Mouse (Mus musculus) MEL-GATA-1-ER (cell line): ENCODE data around the gene 2210017I01Rik.

Source experiments
- DNase-seq: peaks from one replicate; pipeline ENCODE4 v3.0.0-alpha.2; 2012; ENCODE audit warnings: low read depth; ENCODE audit errors: extremely low read depth

Gene 2210017I01Rik

GRCm38 (mm10) chr3:92607392-92607791, at the start of gene 2210017I01Rik:
TSS of gene 2210017I01Rik (minus strand) at chr3:92607492.
- DNase-seq = no peak

- DNase-seq = no peak
Measured at GRCm38 (mm10) chr3:92656826-92657225, 49.5 kb upstream of the 2210017I01Rik start, which contains the start of gene Lce1b. TSS of gene Lce1b (minus strand) at chr3:92656926.

DNA sequence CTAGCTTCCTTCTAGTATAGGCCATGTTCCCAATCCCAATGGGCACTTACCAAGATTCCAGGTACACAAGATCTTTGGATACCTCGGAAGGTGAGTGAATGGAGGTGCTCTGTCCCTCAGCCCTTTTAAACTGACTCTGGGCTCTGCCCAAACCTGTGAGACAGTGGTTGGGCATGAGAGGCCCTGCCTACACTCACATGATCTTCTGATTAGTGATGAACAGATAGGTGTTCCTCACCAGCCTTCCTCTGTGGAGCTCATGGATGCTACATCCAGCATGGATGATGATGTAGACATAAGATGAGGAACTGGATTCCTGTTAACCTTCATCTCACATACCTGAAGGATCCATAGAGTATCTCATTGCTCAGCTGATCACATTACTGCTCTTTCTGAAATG, 40.9 kb upstream of the 2210017I01Rik start, which contains the start of gene Lce1a1:
TSS of gene Lce1a1 (minus strand) at position 101 of the 400 bp plus-strand sequence.
- no peak for DNase-seq

GRCm38 (mm10) chr3:92639854-92640253, 32.6 kb upstream of the 2210017I01Rik start:
- no peak for DNase-seq

GRCm38 (mm10) chr3:92638653-92638991, 31.3 kb upstream of the 2210017I01Rik start:
- no peak for DNase-seq

- no peak for DNase-seq
Measured at GRCm38 (mm10) chr3:92637745-92638652, 30.7 kb upstream of the 2210017I01Rik start.

DNA sequence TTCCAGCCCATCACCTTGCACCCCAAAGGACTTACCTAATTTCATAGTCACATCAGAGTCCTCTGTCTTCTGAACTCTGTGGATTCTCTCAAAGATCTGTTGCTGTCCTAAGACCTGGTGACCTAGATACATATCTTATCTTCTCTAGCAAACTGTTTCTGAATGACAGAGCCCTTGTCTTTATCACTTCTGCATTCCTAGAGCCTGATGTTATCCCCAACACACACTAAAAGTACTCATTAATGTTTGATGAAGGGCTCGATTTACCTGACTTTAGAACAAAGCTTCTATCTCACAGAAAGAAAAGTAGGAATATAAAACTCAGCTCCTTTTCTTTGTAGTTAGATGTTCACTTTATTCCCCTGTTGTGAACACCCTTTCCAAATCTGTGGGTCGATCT, 14.3 kb upstream of the 2210017I01Rik start, which contains the start of gene Lce6a:
TSS of gene Lce6a (minus strand) at position 101 of the 400 bp plus-strand sequence.
- no peak for DNase-seq

DNA sequence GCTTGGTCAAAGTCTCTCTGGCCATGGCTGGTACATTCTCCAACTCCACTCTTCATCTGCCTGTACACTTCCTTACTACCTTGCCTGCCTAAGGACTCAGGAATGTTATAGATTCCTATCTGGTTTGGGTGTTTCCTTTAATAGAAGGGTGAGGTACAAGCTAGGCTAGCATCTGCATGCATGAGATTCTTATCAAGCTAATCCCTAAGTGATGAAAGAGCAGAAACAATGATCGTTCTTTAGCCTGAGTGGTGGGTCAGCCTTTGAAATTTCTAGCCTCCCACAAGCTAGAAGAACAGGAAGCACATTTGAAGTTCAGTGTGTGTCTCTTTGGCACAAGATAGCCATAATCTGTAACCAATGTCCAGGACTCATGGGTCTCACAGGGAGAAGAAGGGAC, 2.5 kb upstream of the 2210017I01Rik start:
- DNase-seq = no peak

GRCm38 (mm10) chr3:92602169-92602568, 5.1 kb downstream of the 2210017I01Rik start:
- DNase-seq = peak; percentile 4

DNA sequence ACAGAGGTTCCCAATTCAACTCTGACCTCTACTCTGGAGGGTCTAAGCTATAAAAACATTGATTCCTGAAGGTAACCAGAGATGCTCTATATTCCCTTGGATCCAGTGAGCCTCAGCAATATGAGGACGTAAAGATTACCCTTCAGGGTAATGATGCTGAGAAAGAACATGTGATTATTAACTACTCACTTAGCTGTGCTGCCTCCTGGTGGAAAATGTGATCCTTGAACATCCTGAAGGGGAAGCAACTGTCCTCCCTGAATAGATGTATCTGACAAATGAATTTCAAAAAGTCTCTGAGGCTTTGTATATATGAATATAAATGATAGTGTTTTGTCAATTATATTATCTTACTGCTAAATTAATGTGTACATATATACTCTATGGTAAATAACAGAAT, 6.8 kb downstream of the 2210017I01Rik start:
- no peak for DNase-seq

- DNase-seq = no peak
Measured at GRCm38 (mm10) chr3:92599973-92600372, 7.3 kb downstream of the 2210017I01Rik start.

- DNase-seq = no peak
Measured at GRCm38 (mm10) chr3:92598429-92598828, 8.9 kb downstream of the 2210017I01Rik start.

- DNase-seq = no peak
Measured at GRCm38 (mm10) chr3:92588858-92589257, 18.4 kb downstream of the 2210017I01Rik start, which contains the start of gene Smcp. TSS of gene Smcp (minus strand) at chr3:92588997.

- DNase-seq = no peak
Measured at GRCm38 (mm10) chr3:92587190-92587589, 20.1 kb downstream of the 2210017I01Rik start.

DNA sequence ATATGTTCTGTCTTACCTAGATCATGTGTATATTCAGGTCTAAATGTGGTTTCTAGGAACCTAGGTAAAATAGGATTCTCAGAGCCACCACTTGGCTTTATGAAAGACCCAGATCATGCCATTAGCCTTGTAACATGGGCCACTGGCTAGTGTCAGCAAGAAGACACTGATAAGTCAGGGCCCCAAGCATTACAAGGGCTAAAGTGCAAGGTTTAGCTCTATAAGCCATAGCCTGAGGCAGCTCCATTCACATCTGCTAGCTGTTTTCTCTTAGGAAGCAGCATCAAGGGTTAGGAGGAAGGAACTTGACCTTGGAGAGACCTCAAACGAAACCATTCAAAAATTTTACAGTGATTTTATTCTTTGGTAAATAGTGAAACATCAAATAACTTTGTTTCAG, 22.2 kb downstream of the 2210017I01Rik start:
- no peak for DNase-seq

- no peak for DNase-seq
Measured at GRCm38 (mm10) chr3:92583164-92583826, 24.0 kb downstream of the 2210017I01Rik start.

DNA sequence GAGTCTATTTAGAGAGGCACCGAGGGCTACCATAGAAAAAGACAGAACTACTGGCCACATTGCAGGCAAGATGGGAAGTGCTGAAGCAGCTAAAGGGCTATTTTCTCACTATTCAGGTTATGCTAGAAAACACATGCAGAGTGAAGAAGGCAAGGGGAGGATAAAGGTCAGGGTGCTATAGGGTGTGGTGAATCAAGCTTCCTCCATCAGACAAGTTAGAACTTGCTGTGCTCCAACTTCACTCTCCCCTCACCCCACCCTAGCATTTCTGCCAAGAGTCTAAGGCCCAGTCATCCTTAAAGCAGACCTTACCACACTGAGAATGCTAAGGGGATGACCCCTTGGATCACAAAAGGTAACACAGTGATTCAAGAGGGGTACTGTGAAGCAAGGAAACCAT, 27.8 kb downstream of the 2210017I01Rik start:
- no peak for DNase-seq

DNA sequence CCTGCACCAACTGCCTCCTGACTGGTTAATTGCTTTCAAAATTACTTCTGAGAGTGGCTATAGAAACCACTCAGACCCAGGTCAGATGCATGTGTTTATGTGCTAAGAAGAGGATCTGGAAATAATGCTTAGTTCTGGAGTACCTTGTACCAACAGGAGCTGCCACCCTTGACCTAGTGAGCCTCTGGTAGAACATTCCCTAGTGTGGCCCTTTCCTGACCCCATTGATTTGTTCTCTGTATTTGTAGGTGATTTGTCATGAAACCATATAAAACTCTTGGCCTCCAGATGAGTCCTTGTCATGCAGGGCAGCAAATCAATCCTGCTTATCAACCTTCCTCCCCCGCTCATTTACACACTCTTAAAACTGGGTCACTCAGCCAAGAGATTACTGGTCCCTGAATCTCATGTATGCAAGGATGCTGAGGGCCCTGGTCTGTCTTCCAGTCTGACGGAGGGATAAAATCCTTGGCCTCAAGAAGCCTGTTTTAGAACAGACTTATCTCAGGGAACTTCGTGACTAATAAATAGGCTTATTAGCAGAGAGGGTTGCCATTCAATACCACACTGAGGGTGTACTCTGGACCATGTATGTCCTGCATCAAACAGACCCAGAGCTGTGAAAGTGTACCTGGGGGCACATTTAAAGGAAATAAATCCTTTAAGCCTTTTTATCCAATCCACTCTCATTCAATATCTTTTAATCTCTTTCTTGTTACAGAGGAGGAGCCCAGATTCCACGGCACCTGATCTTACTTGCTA, 28.5 kb downstream of the 2210017I01Rik start:
- DNase-seq = no peak

GRCm38 (mm10) chr3:92573449-92574041, 33.7 kb downstream of the 2210017I01Rik start, which contains the start of gene Ivl:
TSS of gene Ivl (minus strand) at chr3:92573735.
- DNase-seq = no peak

DNA sequence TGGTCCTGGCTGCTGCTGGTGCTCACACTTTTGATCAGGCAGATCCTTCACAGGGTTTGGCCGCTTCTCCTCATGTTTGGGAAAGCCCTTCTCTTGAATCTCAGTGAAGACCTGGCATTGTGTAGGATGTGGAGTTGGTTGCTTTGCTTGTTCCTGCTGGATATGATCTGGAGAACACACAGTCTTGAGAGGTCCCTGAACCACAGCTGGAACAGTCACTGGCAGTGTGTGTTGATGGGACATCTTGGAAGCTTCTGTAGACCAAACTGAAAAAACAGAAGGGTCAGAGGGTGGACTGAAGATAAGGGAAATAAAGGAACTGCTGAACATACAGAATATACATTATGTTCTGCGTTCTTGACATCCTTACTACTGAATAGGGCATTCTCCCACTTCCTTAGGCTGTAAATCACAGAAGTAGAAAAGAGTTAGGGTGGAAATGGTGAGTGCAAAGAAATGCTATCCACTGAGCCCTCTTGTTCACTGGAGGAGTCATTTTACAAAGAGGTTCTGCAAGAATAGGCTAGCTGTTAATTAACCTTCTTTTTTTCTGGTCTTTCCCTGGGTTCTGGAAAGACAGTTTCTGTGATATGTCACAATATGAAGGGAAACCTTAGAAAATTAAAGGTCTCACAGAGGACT, 34.7 kb downstream of the 2210017I01Rik start:
- no peak for DNase-seq

DNA sequence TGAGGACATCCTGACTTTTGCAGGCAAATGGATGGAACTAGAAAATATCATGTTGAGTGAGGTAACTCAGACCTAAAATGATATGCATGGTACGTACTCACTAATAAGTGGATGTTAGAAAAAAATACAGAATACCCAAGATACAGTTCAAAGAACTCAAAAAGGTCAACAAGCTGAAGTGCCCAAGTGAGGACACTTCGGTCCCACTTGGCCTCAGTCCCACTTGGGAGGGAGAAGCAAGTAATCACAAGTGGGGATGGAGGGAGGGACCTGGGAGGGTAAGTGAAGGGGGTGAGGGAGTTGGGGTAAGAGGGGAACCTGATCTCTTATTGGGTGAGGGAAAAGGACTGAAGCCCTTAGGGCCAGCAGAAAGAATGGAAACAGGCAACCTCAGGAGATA, 38.5 kb downstream of the 2210017I01Rik start:
- no peak for DNase-seq
